Mouse (Mus musculus) monocyte, adult 59 days (primary cell): Measurements from ENCODE around the gene 1700001O22Rik. TPM values are rescaled to one million over a fixed set of nuclear protein-coding genes. Genes with fewer than 3 reads are reported as not detected.

Experiments
- total RNA-seq, 2 experiments: library from RNA; stranded (reverse); gene quantifications; one replicate each; pipeline ENCODE4 v1.2.4; 2023

1700001O22Rik gene
- total RNA-seq = not detected

DNA sequence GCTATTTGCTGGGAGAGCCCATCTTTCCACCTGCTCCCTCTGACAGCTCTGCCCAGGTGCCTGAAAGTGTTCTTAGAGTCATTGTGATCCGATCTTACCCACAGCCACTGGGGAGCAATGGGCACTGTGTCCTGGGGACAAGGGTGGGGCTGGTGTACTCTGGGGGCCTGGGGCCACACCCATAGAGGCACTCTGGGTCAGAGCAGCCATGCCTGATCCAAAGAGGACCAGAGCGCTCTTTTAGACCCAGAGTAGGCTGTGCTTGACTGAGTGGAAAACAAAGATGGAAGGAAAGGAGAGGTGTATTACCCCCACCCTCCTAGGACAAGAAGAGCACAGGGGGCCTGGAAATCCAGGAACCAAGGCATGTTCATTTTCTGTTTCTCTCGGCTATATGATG is at the start of gene 1700001O22Rik:
Gene 1700001O22Rik (minus strand): TSS at position 58 of the 400 bp plus-strand sequence.

DNA sequence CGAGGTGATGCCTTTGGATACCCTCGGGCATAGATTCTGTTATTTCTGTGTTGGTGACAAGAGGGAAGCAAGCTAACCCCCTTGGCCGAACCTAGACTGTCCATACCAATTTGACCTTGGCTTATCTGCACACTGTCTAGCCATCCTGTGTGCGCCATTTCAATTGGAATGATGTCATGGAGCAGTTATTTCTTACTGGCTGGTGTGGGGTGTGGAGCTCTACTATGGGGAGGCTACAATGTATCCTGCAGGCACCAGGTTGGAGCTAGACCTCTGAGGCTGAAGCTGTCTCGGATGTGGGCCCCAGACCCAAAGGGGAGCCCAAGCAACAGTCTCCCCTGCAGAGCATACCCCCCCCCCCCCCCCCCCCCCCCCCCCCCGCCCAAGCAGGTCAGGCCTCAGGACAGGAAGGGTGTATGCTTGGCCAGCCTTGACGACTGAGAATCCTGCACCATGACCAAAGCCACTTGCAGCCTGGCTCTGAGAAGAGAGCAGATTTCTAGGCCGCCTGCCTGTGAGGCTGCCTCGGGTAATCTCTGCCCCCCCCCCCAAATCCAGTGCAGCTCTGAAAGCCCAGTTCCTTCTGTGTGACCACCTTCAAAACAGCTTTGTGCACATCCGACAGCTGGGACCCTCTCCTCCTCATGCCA is 31.0 kb upstream of the 1700001O22Rik start, which contains the start of gene Prrx2:
Gene Prrx2 (plus strand): TSS at position 600 of the 650 bp plus-strand sequence.

DNA sequence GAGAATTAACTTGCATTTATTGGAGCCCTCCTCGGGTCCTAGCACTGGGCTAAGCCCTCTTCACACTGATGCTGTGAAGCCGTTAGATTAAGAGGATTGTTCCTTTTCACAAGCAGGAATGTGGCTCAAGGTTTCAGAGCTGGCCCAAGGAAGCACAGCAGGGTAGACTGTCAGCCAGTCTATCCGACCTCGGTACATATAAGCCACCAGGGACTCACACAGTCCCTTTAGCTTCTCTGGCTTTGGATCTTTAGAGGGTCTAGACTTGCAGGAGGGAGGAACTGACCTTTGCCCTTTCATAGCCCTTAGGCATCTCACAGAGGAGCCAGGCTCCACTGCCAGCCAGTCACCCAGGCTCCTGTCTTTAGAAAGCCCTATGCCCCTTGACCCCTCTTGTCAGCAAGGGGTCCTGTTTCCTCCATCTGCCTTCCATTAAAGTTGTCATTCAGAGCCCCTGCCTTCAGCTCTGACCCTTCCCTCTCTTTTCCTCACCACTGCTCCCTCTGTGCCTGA is 26.9 kb upstream of the 1700001O22Rik start, which contains the start of gene Asb6:
Gene Asb6 (minus strand): TSS at position 51 of the 513 bp plus-strand sequence.

DNA sequence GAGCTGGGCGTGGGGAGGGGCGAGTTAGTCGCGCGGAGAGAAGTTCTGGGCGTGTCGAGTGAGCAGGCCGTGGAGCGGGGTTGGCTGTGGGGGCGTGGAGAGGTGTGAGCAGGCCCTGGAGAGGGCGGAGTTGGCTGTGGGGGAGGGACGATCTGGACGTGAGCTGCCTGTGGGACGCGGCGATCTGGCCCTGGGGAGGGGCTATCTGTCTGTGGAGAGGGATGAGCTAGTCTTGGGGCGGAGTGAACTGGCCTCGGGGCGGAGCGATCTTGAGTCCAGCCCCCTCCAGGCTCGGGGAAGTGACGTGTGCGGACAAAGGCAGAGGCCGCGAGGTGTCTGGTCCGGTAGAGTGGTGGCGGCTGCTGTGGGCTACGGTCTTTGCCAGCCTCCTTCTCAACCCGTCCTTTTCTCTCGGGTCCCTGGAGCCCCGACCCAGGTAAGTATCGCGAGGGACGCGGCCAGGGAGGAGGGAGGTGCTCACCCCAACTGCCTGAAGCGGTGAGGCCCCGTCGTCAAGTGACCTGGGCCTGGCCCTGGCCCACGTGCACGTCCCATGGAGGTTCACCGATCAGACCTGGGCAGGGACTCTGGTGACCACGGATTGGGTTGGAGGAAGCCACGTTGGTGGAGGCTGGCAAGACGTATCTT is 4.3 kb upstream of the 1700001O22Rik start, which contains the start of gene Ntmt1:
Gene Ntmt1 (plus strand): TSS at position 179 of the 648 bp plus-strand sequence.

Other genes with a start within 250 kb of the 1700001O22Rik start
- gene Cstad, start 208.6 kb downstream of the 1700001O22Rik start, total RNA-seq = under 1 TPM in 1 of 2 experiments, not detected in 1; 0.67 TPM
- 10 to 100 TPM; 24.1 to 25.5 TPM for gene Ntmt1, start 4.2 kb upstream of the 1700001O22Rik start, total RNA-seq
- gene Asb6, start 26.7 kb upstream of the 1700001O22Rik start, total RNA-seq = 10 to 100 TPM; 23.5 to 30.3 TPM
- under 1 TPM in 1 of 2 experiments, not detected in 1; 0.46 TPM for gene Prrx2, start 31.3 kb upstream of the 1700001O22Rik start, total RNA-seq
- gene Ptges, start 126.2 kb upstream of the 1700001O22Rik start, total RNA-seq = 1 to 10 TPM; 2.2 to 2.5 TPM
- gene Tor1b, start 149.3 kb upstream of the 1700001O22Rik start, total RNA-seq = 10 to 100 TPM; 58.7 to 63.7 TPM
- gene Tor1a, start 164.3 kb upstream of the 1700001O22Rik start, total RNA-seq = 10 to 100 TPM; 90.6 to 90.8 TPM
- 10 to 100 TPM; 70.5 to 80.3 TPM for gene BC005624, start 178.5 kb upstream of the 1700001O22Rik start, total RNA-seq
- 1 to 10 TPM; 7.7 to 10.0 TPM for gene Usp20, start 178.6 kb upstream of the 1700001O22Rik start, total RNA-seq